Mouse (Mus musculus) layer of hippocampus, adult 9-11 months (tissue): ENCODE measurements around the gene Mogat2.

Experiments
- DNase-seq: peaks from one replicate; pipeline ENCODE4 v3.0.0; 2022

Mogat2 gene

DNA sequence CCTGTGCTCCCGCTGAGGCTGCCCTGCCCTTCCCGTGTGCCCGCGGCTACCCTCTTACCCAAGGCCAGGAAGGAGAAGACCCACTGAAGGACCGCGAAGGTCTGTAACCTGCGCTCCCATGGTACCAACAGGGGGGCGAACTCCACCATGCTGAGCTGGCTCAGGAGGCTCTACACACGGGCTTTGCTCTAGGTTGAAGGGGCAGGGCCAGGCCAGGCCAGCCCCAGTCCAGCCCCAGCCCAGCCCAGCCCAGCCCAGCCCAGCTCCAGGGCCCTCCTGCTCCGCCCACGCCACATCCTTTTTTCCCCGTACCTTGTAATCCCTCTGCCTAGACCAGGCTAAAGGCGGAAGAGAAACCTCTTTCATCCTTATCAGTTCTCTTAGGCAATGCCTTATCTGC is at the start of gene Mogat2:
TSS of gene Mogat2 (minus strand) at position 203 of the 400 bp plus-strand sequence.
- DNase-seq: no peak

DNA sequence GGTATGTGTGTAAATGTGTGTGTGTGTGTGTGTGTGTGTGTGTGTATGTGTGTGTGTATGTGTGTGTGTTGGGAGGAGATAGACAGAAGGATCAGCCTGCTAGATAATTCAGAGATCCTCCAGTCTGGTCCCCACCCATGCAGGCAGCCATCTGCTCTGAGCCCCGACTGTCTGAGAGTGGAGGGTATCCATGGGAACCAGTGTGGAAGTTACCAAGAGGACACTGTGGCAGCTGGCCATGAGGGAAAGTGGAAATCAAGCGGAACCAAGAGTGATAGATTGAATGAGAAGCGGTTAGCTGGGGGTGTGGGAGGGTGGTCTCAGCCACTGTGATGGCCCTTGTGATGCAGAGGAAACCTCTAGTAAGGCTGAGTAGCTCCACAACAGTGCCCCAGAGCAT is 48.9 kb upstream of the Mogat2 start:
- DNase-seq: peak; percentile 85

DNA sequence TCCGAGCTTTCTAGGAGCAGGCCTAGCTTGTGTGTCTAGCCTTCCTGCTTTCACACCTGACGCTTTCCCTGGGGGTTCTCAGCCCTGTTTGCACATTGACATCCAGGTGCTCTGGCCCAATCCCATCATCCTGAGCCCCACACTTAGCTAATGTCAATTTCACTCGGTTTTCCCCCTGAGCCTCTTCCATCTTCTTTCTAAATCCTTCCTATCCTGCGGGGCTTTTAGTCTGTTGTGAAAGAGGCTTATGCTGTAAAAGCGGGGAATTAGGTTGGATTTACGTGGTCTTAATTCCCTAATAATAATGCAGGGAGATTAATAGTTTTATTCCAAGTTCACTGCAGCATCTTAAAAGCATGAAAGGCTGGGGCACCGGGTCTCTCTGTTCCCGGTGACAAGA is 41.2 kb upstream of the Mogat2 start:
- DNase-seq: no peak

DNA sequence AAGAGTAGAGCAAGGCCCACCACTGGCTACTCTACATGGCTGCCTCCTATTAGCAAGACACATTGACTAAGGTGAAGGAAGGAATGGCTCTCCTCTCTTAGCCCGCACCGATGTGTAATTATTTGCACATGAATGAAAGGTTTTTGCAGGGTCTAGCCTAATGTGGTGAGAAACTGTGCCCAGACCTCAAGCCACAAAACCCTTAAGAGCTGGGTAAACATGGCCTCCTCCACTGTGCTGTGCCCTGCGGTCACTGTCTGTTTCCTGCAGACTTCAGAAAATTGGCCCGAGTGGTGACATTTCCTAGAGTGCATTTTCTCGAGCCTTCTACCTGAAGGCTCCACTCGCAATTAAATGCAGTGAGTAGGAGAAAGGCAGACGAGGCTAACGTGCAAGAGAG is 39.9 kb upstream of the Mogat2 start:
- no peak for DNase-seq

DNA sequence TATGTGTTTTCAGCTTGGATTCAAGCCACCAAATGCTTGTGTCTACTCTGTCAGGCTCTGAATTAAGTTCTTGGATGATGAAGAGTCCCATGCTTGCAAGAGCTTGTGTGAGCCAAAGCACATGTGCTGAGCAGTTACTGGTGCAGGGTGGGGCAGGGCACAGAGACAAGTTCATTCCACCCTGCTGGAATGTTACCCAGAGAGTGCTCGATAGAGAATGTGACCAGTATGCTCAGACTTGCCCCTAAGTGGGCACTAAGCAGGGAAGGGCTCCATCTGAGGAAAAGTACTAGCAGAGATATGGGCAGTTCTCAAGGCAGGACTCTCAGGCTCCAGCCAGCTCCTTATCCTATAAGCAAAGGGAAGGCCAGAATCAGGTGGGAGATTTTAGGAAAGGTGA is 38.3 kb upstream of the Mogat2 start:
- DNase-seq: no peak

DNA sequence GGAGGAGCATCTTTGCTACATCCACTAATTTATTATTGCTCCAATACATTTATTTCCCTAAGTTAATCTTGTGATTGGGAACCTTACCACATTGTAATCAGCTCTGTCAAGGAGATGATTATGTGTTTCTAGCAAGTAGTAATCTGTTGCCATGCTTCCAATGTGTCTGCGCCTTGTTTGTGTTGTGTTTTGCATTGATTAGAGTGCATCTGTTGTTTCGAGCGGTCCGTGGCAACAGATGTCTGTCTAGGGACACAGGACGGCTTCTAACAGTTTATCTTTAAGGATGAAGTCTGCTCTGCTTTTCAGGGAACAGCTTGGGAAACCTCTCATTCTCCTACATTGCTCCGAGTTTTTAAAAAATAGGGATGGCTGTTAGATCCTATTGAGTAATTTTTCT is 36.7 kb upstream of the Mogat2 start:
- no peak for DNase-seq

DNA sequence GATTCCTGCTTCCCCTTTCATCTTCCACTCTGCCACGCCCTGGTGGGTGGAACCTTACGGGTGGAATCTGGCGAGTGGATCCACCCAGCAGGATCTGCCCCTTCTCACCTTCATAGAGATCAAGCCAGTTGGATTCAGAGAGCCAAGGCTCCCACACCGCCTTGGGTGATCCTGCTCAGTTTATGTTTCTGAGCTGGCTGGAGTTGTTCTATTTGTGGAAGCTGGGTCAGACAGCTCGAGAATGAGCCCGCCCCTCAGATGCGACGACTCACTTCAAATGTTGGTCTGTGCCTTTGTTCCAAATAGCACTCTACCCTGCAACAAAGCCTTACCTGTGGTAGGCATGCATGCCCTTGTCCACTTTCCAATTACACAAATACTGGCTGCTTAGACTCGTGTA is 33.2 kb upstream of the Mogat2 start:
- DNase-seq: no peak

DNA sequence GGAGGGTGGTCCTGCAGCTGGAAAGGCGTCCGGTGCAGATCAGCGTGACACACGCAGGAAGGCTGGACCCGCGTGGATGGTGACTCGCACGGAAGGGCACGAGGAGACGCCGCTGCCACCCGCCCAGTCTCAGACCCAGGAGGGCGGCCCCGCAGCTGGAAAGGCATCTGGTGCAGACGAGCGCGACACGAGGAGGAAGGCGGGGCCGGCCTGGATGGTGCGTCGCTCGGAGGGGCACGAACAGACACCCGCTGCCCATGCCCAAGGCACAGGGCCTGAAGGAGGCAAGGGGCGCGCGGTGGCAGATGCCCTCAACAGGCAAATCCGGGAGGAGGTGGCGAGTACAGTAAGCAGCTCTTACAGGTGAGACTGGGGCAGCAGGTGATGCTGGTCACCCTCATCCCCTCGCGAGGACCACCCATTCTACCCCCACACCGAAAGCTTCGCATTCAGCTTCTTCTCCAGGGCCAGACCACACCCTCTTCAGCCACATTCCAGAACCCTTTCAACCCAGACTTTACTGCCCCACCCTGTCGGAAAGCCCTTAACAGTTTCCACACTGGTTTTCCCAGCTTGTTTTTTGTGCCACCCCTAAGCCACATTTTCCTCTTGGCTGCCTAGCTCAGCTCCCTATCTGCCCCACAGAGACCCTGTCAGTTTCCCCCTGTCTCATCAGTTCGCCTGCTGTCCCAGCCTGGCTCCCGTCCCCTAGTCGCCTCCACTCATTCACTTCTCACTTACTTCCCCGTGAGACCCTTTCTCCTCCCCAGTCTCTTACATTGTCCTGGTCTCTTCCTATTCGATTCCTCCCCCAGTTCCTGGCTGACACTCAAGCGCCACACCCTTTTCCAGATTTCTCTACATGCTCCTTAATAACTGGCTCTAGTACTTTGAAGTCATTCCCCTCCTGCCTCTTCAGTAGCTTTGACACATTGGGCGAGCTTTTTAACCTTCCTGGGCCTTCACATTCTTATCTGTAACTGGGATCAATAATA is 30.8 kb upstream of the Mogat2 start:
- no peak for DNase-seq

DNA sequence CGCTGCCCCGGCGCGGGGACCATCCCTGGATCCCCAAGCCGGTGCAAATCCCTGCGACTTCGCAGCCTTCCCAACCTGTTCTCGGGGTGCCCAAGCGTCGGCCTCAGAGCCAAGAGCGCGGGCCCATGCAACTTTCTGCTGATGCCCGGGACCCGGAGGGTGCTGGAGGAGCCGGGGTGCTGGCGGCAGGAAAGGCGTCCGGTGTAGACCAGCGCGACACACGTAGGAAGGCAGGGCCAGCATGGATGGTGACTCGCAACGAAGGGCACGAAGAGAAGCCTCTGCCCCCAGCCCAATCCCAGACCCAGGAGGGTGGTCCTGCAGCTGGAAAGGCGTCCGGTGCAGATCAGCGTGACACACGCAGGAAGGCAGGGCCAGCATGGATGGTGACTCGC is 30.1 kb upstream of the Mogat2 start:
- DNase-seq: no peak

DNA sequence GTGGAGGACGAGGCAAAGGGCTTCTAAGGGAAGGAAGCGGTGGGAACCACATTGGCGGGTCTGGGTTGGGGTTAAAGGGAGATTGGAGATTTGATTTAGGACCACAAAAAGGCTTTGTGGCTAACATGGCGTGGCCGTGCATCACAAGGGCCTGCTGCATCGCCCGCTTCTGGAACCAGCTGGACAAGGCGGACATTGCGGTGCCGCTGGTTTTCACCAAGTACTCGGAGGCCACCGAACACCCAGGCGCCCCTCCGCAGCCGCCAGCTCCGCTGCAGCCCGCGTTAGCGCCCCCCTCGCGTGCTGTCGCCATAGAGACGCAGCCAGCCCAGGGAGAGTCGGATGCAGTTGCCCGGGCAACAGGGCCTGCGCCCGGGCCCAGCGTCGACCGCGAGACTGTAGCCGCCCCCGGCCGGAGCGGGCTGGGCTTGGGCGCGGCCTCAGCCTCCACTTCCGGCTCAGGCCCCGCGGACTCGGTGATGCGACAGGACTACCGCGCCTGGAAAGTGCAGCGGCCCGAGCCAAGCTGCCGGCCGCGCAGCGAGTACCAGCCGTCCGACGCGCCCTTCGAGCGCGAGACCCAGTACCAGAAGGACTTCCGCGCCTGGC is 29.6 kb upstream of the Mogat2 start:
- DNase-seq: peak; percentile 87

DNA sequence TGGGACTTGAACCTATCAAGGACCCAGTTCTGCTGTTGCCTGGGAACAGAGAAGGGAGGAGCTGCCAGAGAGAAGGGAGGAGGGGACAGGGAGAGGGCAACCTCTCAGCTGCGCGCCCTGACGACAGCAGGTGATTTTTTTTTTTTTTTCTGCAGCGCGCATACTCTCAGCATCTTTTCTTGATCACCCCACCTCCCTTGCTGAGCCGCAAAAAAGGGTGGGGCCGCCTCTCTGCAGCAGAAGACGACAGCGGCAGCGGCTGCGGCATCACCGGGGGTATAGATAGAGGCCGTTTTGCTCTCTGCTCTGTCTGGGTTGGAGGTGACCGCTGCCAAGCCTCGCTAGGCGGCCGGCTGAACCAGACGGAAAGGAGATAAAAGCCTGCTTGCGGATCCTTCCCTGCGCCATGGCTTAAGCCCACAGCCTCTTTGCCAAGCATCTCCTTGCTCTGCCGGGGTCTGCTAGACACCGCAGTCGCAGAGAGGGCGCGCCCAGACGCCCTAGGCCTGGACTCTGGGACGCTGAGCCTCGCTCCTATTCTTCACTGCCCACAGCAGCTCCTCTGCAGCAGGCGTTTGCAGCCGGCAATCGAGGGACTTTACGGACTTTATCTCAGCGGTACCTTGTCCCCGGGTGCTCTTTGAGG is 29.0 kb upstream of the Mogat2 start, which contains the start of gene Map6:
TSS of gene Map6 (plus strand) at position 197 of the 646 bp plus-strand sequence.
- DNase-seq: peak; percentile 84

DNA sequence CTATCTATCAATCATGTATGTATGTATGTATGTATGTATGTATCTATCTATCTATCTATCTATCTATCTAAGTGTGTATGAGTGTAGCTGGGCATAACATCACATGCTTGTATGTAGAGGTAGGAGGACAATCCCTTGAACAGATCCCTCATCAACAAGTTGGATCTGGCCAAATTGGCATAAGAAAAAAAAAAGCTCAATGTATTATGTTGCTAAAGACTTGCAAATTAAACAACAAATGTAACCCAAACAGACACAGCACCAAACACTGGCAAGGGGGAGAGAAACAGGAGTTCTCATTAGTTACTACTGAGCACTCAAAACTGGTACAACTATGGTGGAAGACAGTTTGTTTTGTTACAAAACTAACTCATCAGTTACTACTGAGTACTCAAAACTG is 26.2 kb upstream of the Mogat2 start:
- no peak for DNase-seq

DNA sequence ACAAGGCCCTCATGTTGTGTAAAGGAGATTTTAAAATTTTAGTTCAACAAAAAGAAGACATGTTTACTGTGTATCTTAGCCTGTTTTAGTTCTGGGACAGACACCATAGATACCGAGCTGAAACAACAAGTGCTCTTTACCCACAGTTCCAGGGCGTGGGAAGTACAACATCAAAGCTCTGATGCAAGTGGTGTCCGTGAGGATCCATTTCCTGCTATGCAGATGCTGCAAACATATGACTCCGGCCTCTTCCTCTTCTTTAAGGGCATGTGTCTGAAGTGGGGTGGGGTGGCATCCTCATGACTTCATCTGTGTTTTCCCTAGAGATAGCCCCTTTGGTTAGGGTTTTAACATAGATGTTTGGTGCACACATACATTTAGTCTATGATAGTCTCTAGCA is 25.1 kb upstream of the Mogat2 start:
- no peak for DNase-seq

DNA sequence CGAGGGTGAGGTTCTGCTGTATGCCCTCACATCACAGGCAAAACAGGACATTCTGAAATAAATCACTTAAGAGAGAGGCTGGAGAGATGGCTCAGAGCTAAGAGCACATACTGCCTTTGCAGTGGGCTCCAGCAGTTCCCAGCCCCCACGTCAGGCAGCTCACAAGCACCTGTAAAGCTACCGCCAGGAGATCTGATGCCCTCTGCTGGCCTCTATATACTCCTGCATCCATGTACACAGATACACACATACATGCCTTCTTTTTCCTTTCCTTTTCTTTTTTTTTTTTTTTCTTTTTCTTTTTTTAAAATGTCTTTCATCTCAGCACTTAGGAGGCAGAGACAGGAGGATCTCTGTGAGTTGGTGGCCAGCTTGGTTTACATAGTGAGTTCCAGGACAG is 23.5 kb upstream of the Mogat2 start:
- no peak for DNase-seq

DNA sequence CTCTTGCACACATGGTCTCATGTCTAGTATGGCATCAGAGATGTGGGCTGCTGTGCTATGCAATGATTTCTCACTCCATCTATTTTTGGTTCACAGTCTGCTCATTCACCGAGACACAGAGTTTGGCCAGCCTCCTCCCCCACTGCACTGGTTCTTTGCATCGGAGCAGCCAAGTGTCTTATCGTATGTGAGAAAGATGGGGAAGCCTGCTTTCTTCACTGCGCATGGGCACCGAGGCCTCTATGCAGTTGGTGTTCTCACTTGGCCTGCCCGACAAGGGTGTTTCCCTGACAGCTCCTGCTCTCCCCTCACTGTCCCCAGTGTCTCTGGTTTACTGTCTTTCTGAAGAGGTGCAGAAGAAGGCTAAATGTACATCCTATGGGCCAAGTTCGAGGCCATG is 16.6 kb upstream of the Mogat2 start:
- peak; percentile 61 for DNase-seq

DNA sequence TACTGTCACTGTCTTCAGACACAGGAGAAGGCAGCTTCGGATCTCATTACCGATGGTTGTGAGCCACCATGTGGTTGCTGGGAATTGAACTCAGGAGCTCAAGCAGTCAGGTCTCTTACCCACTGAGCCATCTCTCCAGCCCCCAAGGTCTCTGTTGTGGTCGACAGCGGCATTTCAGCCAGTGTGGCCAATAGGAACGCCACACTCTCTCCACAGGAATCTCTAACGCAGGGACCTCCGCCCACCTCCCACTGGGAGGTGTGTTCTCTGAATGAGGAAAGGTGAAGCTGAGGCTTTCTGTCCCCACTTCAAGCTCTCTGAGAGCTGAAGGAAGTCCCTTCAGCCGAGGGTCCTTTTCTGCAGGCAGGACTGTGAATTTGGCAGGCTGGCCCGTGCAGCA is 12.0 kb upstream of the Mogat2 start:
- DNase-seq: no peak

DNA sequence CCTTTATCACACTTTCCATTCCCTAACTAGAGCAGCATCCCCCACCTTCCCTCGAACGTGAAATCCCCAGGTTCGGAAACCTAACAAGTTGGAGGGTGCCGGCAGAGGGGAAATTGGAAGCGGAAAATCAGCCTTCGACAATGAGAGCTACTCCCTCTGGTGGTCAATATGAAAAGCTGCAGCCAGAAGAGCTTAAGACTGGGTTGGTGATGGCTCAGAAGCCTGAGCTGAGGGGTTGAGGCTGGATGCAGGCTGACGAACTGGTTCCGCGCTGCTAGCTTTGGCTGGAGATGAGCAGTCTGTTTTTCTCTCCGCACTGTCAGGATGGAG is 11.1 kb upstream of the Mogat2 start:
- DNase-seq: peak; percentile 36

DNA sequence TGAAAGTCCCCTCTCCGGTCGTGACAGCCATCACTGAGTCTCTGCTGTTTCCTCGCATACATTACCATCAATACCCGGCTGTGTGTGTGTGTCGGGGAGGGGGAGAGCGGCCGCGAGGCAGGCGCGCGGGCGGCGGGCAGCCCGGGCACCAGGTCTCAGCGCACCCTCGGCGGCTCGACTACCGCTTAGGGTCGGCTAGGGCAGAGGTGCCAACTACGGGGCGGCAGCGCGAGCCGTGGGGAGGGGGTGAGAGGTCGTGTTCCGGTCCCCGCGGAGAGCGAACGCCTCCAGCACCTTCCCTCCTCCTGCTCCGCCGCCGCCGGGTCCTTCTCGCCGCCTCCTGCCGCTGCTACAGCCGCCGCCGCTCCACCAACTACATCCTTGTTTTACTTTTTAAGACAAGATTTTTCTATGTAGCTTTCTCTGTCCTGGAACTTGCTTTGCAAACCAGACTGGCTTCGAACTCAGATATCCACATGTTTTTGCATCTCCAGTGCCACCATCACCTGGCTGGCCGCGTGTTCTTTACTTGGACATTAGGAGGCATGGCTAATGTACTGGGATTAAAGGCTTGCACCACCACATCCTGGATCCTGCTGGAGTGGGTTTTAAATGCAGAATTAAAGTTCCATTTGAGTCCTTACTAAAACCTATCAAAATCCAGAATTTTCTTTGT is 10.6 kb upstream of the Mogat2 start:
- no peak for DNase-seq

DNA sequence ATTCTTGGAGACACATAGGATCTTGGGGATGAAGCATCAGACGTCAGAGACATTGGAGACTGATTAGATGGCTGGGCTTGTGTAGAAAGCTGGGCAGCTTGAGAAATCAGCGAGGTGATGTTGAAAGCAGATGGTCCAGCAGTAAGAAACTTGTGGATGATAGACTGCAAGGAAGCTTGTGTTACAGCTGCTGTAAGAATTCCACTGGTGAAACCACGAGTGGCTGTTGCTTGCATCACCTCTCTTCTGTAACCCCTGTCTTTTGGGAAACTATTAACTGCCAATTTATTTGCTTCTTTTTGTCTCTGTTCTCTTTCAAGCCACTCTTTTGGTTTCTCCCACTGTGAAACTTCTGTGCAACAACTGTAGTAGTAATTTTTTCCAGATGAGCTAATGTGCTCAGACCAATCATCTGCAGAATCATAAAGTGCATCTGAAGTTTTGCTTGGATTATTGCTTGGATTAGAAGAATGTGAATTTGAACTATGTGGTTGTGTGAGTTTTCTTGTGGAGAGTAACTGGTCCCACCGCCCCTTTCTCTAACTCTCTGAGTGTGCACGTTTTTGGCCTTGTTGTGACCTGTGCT is 9.8 kb upstream of the Mogat2 start:
- no peak for DNase-seq

DNA sequence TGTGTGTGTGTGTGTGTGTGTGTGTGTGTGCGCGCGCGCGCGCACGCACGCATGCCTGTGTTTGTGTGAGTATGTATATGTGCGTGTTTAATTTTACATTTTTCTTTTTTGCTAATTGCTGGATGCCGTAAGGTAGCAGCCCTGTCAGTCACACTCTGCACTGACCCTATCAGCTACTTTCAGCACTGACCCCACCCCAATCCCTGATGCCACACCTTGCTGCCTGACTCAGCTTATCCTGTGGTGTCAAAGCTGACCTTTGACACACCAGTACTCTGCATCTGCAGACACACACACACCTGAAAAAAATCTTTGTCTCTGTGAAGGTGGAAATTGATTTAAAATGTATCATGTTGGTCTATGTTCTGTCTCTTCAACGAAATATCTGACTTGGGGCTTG is 3.7 kb upstream of the Mogat2 start:
- DNase-seq: no peak

DNA sequence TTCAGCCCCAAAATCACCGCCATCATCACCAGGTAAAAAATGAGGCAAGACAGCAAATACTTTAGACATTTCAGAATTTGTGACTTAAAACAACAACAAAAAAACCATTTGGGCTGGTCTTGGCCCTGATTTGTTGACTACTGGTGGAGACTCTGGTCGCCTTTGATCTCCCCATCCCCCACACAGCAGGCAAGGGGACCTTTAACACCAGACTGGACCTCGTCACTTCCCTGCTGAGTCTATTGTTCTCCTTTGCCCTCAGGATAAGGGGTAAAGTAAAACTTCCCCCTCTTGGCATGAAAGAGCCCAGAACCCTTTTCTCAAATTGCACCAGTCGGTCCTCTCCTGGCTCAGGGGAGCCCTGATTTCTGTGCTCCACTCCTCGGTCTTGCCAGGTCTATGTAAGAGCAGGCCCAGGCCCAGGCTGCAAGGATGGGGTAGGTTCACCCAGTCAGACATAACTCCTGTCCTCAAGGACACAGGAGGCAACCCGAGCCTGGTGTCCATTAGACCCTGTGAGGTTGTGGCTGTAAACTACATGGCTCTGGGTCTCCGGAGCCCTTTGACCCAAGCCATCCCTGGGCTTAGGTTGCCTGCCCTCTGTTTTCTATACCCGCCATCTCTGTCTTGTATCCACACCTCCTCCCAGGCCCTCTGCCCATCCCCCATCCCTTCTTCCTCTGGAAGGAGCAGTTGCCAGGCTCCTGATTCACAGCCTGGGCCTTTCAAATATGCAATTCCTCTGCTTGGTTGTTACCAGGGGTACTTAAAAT is 1.3 kb downstream of the Mogat2 start:
- DNase-seq: no peak

DNA sequence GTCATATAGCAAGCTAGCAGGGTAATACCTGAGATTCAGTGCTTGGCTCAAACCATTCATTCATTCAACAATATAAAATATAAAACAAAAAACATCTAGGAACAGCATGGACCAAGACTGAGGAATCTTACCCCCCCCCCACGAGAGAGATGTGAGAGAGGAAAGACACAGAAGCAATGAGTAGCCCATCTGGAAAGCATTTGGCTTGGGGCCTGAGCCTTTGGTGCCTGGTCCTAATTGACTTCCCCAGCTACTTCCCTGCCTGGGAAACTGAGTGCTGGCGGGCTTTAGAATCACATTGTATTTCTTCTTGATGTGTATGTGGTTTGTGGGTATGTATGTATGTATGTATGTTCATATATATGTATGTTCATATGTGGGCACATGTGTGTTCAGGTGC is 2.8 kb downstream of the Mogat2 start:
- no peak for DNase-seq
